Mouse (Mus musculus) cerebellum, postnatal 25 days (tissue): ENCODE measurements around the gene Grik3.
"Not testable (repeated sequence)": the region's sequence is repeated elsewhere in the genome, so short reads cannot be mapped to it uniquely, and the experiment has no call there.

Experiments used
- DNase-seq, 2 experiments: peaks; one replicate each; pipeline ENCODE4 v3.0.0; 2021; ENCODE audit warnings: mixed read lengths in 2 of 2

Gene Grik3

GRCm38 (mm10) chr4:125599510-125600005 is 109.1 kb downstream of the Grik3 start:
- DNase-seq: no peak

- no peak for DNase-seq
Observed at GRCm38 (mm10) chr4:125600642-125601041, 110.1 kb downstream of the Grik3 start.

- DNase-seq: no peak
Observed at GRCm38 (mm10) chr4:125601301-125601700, 110.8 kb downstream of the Grik3 start.

- DNase-seq: no peak
Observed at GRCm38 (mm10) chr4:125604494-125604893, 114.0 kb downstream of the Grik3 start.

GRCm38 (mm10) chr4:125606147-125606546 is 115.6 kb downstream of the Grik3 start:
- DNase-seq: no peak

- DNase-seq: no peak
Observed at GRCm38 (mm10) chr4:125607397-125608042, 117.0 kb downstream of the Grik3 start.

- not testable (repeated sequence) for DNase-seq
Observed at GRCm38 (mm10) chr4:125608896-125609295, 118.4 kb downstream of the Grik3 start.

- no peak for DNase-seq
Observed at GRCm38 (mm10) chr4:125609320-125610306, 119.1 kb downstream of the Grik3 start.

GRCm38 (mm10) chr4:125617851-125618250 is 127.4 kb downstream of the Grik3 start:
- no peak for DNase-seq

GRCm38 (mm10) chr4:125618524-125619320 is 128.2 kb downstream of the Grik3 start:
- DNase-seq: no peak

- no peak for DNase-seq
Observed at GRCm38 (mm10) chr4:125624885-125625678, 134.6 kb downstream of the Grik3 start.

GRCm38 (mm10) chr4:125629544-125629943 is 139.0 kb downstream of the Grik3 start:
- DNase-seq: peak in 1 of 2 experiments; percentile 42

- DNase-seq: no peak
Observed at GRCm38 (mm10) chr4:125635037-125635436, 144.5 kb downstream of the Grik3 start.

GRCm38 (mm10) chr4:125636616-125637304 is 146.3 kb downstream of the Grik3 start:
- peak; percentile 74 to 84 for DNase-seq

GRCm38 (mm10) chr4:125637364-125637763 is 146.9 kb downstream of the Grik3 start:
- DNase-seq: peak in 1 of 2 experiments; percentile 24

- no peak for DNase-seq
Observed at GRCm38 (mm10) chr4:125640520-125640919, 150.0 kb downstream of the Grik3 start.

- no peak for DNase-seq
Observed at GRCm38 (mm10) chr4:125640921-125641663, 150.6 kb downstream of the Grik3 start.

GRCm38 (mm10) chr4:125644581-125645568 is 154.4 kb downstream of the Grik3 start:
- DNase-seq: no peak

GRCm38 (mm10) chr4:125651676-125652246 is 161.3 kb downstream of the Grik3 start:
- no peak for DNase-seq
